Mouse (Mus musculus) liver, embryonic 14 days (tissue): ENCODE measurements around the gene Gm17631. TPM values are rescaled to one million over a fixed set of nuclear protein-coding genes. Genes with fewer than 3 reads are reported as not detected.

Source experiments
- polyA plus RNA-seq: library from polyadenylated mRNA; depleted of rRNA; stranded (reverse); fragments of >200 nt; gene quantifications from 2 replicates; pipeline ENCODE4 v1.2.3, GENCODE M21; 2012; rRNA removed

Gene Gm17631
- not detected in 2 replicates for polyA plus RNA-seq

DNA sequence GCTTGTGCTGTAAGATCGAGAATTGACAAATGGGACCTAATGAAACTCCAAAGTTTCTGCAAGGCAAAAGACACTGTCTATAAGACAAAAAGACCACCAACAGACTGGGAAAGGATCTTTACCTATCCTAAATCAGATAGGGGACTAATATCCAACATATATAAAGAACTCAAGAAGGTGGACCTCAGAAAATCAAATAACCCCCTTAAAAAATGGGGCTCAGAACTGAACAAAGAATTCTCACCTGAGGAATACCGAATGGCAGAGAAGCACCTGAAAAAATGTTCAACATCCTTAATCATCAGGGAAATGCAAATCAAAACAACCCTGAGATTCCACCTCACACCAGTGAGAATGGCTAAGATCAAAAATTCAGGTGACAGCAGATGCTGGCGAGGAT, at the start of gene Gm17631:
Gm17631 (plus strand) TSS at position 301 of the 400 bp plus-strand sequence.

DNA sequence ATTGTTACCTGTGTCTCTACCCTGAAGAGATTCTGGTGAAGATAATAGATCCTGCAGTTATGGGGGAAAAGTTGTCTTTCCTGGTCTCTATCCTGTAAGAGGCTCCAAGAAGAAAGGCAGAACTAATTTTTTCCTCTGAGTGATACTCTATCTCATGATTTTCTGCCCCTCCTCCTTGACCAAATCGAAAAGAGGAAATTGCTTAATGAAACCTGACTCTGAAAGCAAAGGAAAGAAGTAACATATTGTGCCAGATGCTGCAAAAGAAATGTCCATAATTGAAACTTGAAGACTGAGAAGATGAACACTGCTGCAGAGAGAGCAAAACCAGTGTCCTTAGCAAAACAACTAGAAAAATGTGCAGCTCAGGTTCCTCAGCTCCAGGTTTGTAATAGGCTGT, 14.1 kb downstream of the Gm17631 start, which contains the start of gene Klra17:
Klra17 (minus strand) TSS at position 124 of the 400 bp plus-strand sequence.

Other genes starting within 250 kb of the Gm17631 start
- gene Klrk1, start 238.8 kb upstream of the Gm17631 start, polyA plus RNA-seq = 0.21 and 0.32 TPM in 2 replicates
- gene Klrc3, start 219.3 kb upstream of the Gm17631 start, polyA plus RNA-seq = not detected in 2 replicates
- gene Klrc2, start 202.0 kb upstream of the Gm17631 start, polyA plus RNA-seq = 0.01 TPM in 1 of 2 replicates, not detected in the other
- 0.05 and 0.06 TPM in 2 replicates for gene Klrc1, start 183.7 kb upstream of the Gm17631 start, polyA plus RNA-seq
- gene Klri1, start 145.5 kb upstream of the Gm17631 start, polyA plus RNA-seq = 0.03 TPM in 1 of 2 replicates, not detected in the other
- 0.01 TPM in 2 replicates for gene Klri2, start 122.2 kb upstream of the Gm17631 start, polyA plus RNA-seq
- gene Gm156, start 78.4 kb upstream of the Gm17631 start, polyA plus RNA-seq = not detected in 2 replicates
- gene Klra17, start 14.0 kb downstream of the Gm17631 start, polyA plus RNA-seq = 0.02 TPM in 2 replicates
- gene Klra5, start 55.0 kb downstream of the Gm17631 start, polyA plus RNA-seq = not detected in 2 replicates
- not detected in 2 replicates for gene Klra6, start 164.3 kb downstream of the Gm17631 start, polyA plus RNA-seq
- gene Klra4, start 204.6 kb downstream of the Gm17631 start, polyA plus RNA-seq = not detected in 2 replicates